Mouse (Mus musculus): Measurements from ENCODE around the gene Auh. TPM values are rescaled to one million over a fixed set of nuclear protein-coding genes. Genes with fewer than 3 reads are reported as not detected.

Auh gene
- polyA plus RNA-seq, 1 experiment, result 14.9 TPM

- Histone ChIP-seq H3K4me3 (ENCODE audit: low read depth, low read length) (no peak overlapping the region), H3K27me3 (ENCODE audit: control insufficient read depth, insufficient read depth, low read length) (no peaks in the 10 kb centered on the region), H3K36me3 (ENCODE audit: control insufficient read depth, insufficient read depth, low read length) (peaks cover 8% of the 10 kb centered on the region; the same call in 1 of the 2 replicates), H3K4me1 (ENCODE audit: control insufficient read depth, insufficient read depth, insufficient read length, low read length) (no peaks in the 10 kb centered on the region), H3K27ac (ENCODE audit: insufficient read depth, low read depth, low read length) (no peak overlapping the region)
- TF ChIP-seq CTCF (IDR thresholded peaks at IDR 0.05; ENCODE audit: extremely low read depth, insufficient read length, insufficient replicate concordance, low read depth, low read length) (no peak), POLR2A (IDR thresholded peaks at IDR 0.05; ENCODE audit: low read depth, low read length) (no peak)
- WGBS, result 71% methylated on average over 7 of the region's 7 CpGs
Observed at GRCm38 (mm10) chr13:52913926-52914325, 15.6 kb downstream of the Auh start.

GRCm38 (mm10) chr13:52912495-52912894, 17.0 kb downstream of the Auh start:
- 83% methylated on average over 8 of the region's 8 CpGs for WGBS
- Histone ChIP-seq H3K27me3 (ENCODE audit: control insufficient read depth, insufficient read depth, low read length) (no peaks in the 10 kb centered on the region), H3K4me3 (ENCODE audit: low read depth, low read length) (no peak overlapping the region), H3K27ac (ENCODE audit: insufficient read depth, low read depth, low read length) (no peak overlapping the region), H3K36me3 (ENCODE audit: control insufficient read depth, insufficient read depth, low read length) (peaks cover 14% of the 10 kb centered on the region), H3K4me1 (ENCODE audit: control insufficient read depth, insufficient read depth, insufficient read length, low read length) (no peaks in the 10 kb centered on the region)
- TF ChIP-seq CTCF (IDR thresholded peaks at IDR 0.05; ENCODE audit: extremely low read depth, insufficient read length, insufficient replicate concordance, low read depth, low read length) (no peak), POLR2A (IDR thresholded peaks at IDR 0.05; ENCODE audit: low read depth, low read length) (no peak)

GRCm38 (mm10) chr13:52911259-52911658, 18.2 kb downstream of the Auh start:
- Histone ChIP-seq H3K27me3 (ENCODE audit: control insufficient read depth, insufficient read depth, low read length) (no peaks in the 10 kb centered on the region), H3K36me3 (ENCODE audit: control insufficient read depth, insufficient read depth, low read length) (peaks cover 14% of the 10 kb centered on the region), H3K4me3 (ENCODE audit: low read depth, low read length) (no peak overlapping the region), H3K4me1 (ENCODE audit: control insufficient read depth, insufficient read depth, insufficient read length, low read length) (no peaks in the 10 kb centered on the region), H3K27ac (ENCODE audit: insufficient read depth, low read depth, low read length) (no peak overlapping the region)
- no peak for TF ChIP-seq POLR2A (IDR thresholded peaks at IDR 0.05; ENCODE audit: low read depth, low read length)
- no peak for TF ChIP-seq CTCF (IDR thresholded peaks at IDR 0.05; ENCODE audit: extremely low read depth, insufficient read length, insufficient replicate concordance, low read depth, low read length)
- 90% methylated on average over 4 of the region's 4 CpGs for WGBS

GRCm38 (mm10) chr13:52906296-52906695, 23.2 kb downstream of the Auh start:
- H3K27me3 ChIP-seq (ENCODE audit: control insufficient read depth, insufficient read depth, low read length), result no peaks in the 10 kb centered on the region
- H3K36me3 ChIP-seq (ENCODE audit: control insufficient read depth, insufficient read depth, low read length), result peaks cover 9% of the 10 kb centered on the region
- 93% methylated on average over 11 of the region's 11 CpGs for WGBS
- H3K4me3 ChIP-seq (ENCODE audit: low read depth, low read length), result no peak overlapping the region
- no peak overlapping the region for H3K27ac ChIP-seq (ENCODE audit: insufficient read depth, low read depth, low read length)
- 0 out of 2 replicates have a peak, but pooled peaks cover 3% of the 10 kb centered on the region for H3K4me1 ChIP-seq (ENCODE audit: control insufficient read depth, insufficient read depth, insufficient read length, low read length)
- no peak for TF ChIP-seq CTCF (IDR thresholded peaks at IDR 0.05; ENCODE audit: extremely low read depth, insufficient read length, insufficient replicate concordance, low read depth, low read length)
- TF ChIP-seq POLR2A (IDR thresholded peaks at IDR 0.05; ENCODE audit: low read depth, low read length), result no peak

- WGBS, result 69% methylated on average over 6 of the region's 6 CpGs
- no peak overlapping the region for H3K27ac ChIP-seq (ENCODE audit: insufficient read depth, low read depth, low read length)
- TF ChIP-seq POLR2A (IDR thresholded peaks at IDR 0.05; ENCODE audit: low read depth, low read length) (no peak), CTCF (IDR thresholded peaks at IDR 0.05; ENCODE audit: extremely low read depth, insufficient read length, insufficient replicate concordance, low read depth, low read length) (no peak)
- 0 out of 2 replicates have a peak, but pooled peaks cover 3% of the 10 kb centered on the region for H3K4me1 ChIP-seq (ENCODE audit: control insufficient read depth, insufficient read depth, insufficient read length, low read length)
- no peaks in the 10 kb centered on the region for H3K27me3 ChIP-seq (ENCODE audit: control insufficient read depth, insufficient read depth, low read length)
- H3K36me3 ChIP-seq (ENCODE audit: control insufficient read depth, insufficient read depth, low read length), result peaks cover 6% of the 10 kb centered on the region
- no peak overlapping the region for H3K4me3 ChIP-seq (ENCODE audit: low read depth, low read length)
Observed at GRCm38 (mm10) chr13:52904175-52904574, 25.3 kb downstream of the Auh start.

- H3K27ac ChIP-seq (ENCODE audit: insufficient read depth, low read depth, low read length), result no peak overlapping the region
- TF ChIP-seq CTCF (IDR thresholded peaks at IDR 0.05; ENCODE audit: extremely low read depth, insufficient read length, insufficient replicate concordance, low read depth, low read length) (no peak), POLR2A (IDR thresholded peaks at IDR 0.05; ENCODE audit: low read depth, low read length) (no peak)
Observed at GRCm38 (mm10) chr13:52903767-52904166, 25.7 kb downstream of the Auh start.

GRCm38 (mm10) chr13:52902517-52902916, 27.0 kb downstream of the Auh start:
- no peak for TF ChIP-seq CTCF (IDR thresholded peaks at IDR 0.05; ENCODE audit: extremely low read depth, insufficient read length, insufficient replicate concordance, low read depth, low read length)
- no peak for TF ChIP-seq POLR2A (IDR thresholded peaks at IDR 0.05; ENCODE audit: low read depth, low read length)
- H3K36me3 ChIP-seq (ENCODE audit: control insufficient read depth, insufficient read depth, low read length), result peaks cover 4% of the 10 kb centered on the region; the same call in 1 of the 2 replicates
- 0 out of 2 replicates have a peak, but pooled peaks cover 3% of the 10 kb centered on the region for H3K4me1 ChIP-seq (ENCODE audit: control insufficient read depth, insufficient read depth, insufficient read length, low read length)
- H3K4me3 ChIP-seq (ENCODE audit: low read depth, low read length), result no peak overlapping the region
- no peaks in the 10 kb centered on the region for H3K27me3 ChIP-seq (ENCODE audit: control insufficient read depth, insufficient read depth, low read length)
- WGBS, result 82% methylated on average over 8 of the region's 8 CpGs
- no peak overlapping the region for H3K27ac ChIP-seq (ENCODE audit: insufficient read depth, low read depth, low read length)

More at GRCm38 (mm10) chr13:52903767-52904166, 25.7 kb downstream of the Auh start:
- H3K27me3 ChIP-seq (ENCODE audit: control insufficient read depth, insufficient read depth, low read length), result no peaks in the 10 kb centered on the region
- H3K36me3 ChIP-seq (ENCODE audit: control insufficient read depth, insufficient read depth, low read length), result peaks cover 4% of the 10 kb centered on the region
- H3K4me1 ChIP-seq (ENCODE audit: control insufficient read depth, insufficient read depth, insufficient read length, low read length), result 0 out of 2 replicates have a peak, but pooled peaks cover 3% of the 10 kb centered on the region
- H3K4me3 ChIP-seq (ENCODE audit: low read depth, low read length), result no peak overlapping the region
- 64% methylated on average over 10 of the region's 10 CpGs for WGBS

All from small intestine, adult 2 months (tissue).